Mouse (Mus musculus) ovary, adult 18-20 months (tissue): ENCODE data around the gene Smpdl3a.

ENCODE experiments used
- DNase-seq: peaks from one replicate; pipeline ENCODE4 v3.0.0; 2022; ENCODE audit warnings: low spot score, mixed read lengths

Gene Smpdl3a

GRCm38 (mm10) chr10:57794018-57794417 is at the start of gene Smpdl3a:
Smpdl3a (plus strand) TSS chr10:57794335.
- no peak for DNase-seq

GRCm38 (mm10) chr10:57745452-57745851 is 48.7 kb upstream of the Smpdl3a start:
- DNase-seq, result no peak

- DNase-seq, result no peak
Observed at GRCm38 (mm10) chr10:57747127-57747526, 47.0 kb upstream of the Smpdl3a start.

GRCm38 (mm10) chr10:57753343-57753742 is 40.8 kb upstream of the Smpdl3a start:
- no peak for DNase-seq

- no peak for DNase-seq
Observed at GRCm38 (mm10) chr10:57755201-57755736, 38.9 kb upstream of the Smpdl3a start.

- no peak for DNase-seq
Observed at GRCm38 (mm10) chr10:57758999-57759398, 35.1 kb upstream of the Smpdl3a start.

- no peak for DNase-seq
Observed at GRCm38 (mm10) chr10:57760694-57761093, 33.4 kb upstream of the Smpdl3a start.

- DNase-seq, result no peak
Observed at GRCm38 (mm10) chr10:57763044-57763443, 31.1 kb upstream of the Smpdl3a start.

- no peak for DNase-seq
Observed at GRCm38 (mm10) chr10:57783289-57784130, 10.6 kb upstream of the Smpdl3a start.

- peak; percentile 49 for DNase-seq
Observed at GRCm38 (mm10) chr10:57784131-57784875, 9.8 kb upstream of the Smpdl3a start.

- DNase-seq, result no peak
Observed at GRCm38 (mm10) chr10:57784876-57785150, 9.3 kb upstream of the Smpdl3a start, which contains the start of gene Fabp7. Fabp7 (plus strand) TSS chr10:57784881.

- no peak for DNase-seq
Observed at GRCm38 (mm10) chr10:57785552-57785951, 8.6 kb upstream of the Smpdl3a start.

- DNase-seq, result no peak
Observed at GRCm38 (mm10) chr10:57792957-57793356, 1.2 kb upstream of the Smpdl3a start.

GRCm38 (mm10) chr10:57794491-57795461 is 641 bp downstream of the Smpdl3a start:
- DNase-seq, result peak; percentile 35

GRCm38 (mm10) chr10:57795542-57795941 is 1.4 kb downstream of the Smpdl3a start:
- DNase-seq, result no peak

- no peak for DNase-seq
Observed at GRCm38 (mm10) chr10:57796057-57796456, 1.9 kb downstream of the Smpdl3a start.

- DNase-seq, result no peak
Observed at GRCm38 (mm10) chr10:57799486-57799885, 5.4 kb downstream of the Smpdl3a start.

GRCm38 (mm10) chr10:57807754-57808153 is 13.6 kb downstream of the Smpdl3a start:
- DNase-seq, result no peak

GRCm38 (mm10) chr10:57812161-57812856 is 18.2 kb downstream of the Smpdl3a start:
- no peak for DNase-seq

GRCm38 (mm10) chr10:57814295-57814694 is 20.2 kb downstream of the Smpdl3a start:
- no peak for DNase-seq

GRCm38 (mm10) chr10:57815869-57816268 is 21.7 kb downstream of the Smpdl3a start:
- DNase-seq, result no peak
